Mouse (Mus musculus): ENCODE results near the gene Mfsd7a.

Mfsd7a gene

DNA sequence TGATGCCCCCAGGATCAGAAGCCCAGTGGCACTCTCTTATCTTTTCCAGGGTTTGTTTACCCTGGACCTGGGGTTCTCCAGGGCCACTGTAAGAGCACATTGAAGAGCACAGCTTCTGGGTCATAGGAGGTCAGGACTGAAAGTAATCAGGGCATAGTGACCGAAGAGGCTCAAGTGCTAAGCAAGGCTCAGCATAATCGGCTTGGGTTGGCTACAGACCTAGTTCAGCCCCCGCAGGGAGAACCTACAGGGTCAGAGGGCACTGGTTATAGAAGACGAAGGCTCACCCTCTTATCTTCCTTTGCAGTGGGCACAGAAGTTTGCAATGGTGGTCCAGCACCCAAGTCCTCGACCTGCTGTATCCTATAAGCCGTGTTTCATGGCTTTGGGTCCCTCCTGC lies 17.5 kb downstream of the Mfsd7a start:
- no peak for DNase-seq

DNA sequence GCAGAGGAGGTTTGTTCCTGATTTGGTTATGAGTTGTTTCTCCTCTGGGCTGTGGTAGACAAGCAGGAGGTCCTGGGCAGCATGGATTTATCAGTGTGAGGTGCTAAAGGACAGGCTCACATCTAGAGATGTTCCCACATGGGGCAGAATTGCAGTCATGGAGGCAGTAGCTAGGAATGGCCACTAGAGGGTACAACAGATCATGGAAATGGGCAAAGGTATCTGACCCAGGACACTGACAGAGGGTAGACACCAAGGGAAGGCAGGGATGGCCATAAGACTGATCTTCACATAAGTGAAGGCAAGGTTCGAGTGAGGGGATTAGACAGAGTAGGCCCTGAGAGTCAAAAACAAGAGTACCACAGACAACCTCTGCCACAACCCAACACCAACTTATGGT lies 21.5 kb downstream of the Mfsd7a start:
- DNase-seq: peak; percentile 63

DNA sequence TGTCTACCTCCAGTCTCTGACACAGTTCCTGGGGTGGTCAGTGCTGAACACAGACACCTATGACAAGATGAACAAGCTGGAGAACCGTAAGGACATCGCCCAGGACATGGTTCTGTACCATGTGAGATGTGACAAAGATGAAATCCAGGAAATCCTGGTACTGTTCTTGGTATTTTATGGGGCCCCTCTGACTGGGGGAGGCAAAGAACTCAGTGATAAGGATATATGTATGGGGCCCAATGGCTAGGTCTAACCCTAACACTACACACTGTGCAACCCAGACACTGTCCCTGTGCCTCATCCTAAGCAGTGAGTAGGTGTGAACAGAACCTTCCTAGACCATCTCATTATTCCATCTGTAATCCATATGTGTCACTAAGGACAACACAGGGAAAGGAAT lies 25.3 kb downstream of the Mfsd7a start:
- no peak for DNase-seq

DNA sequence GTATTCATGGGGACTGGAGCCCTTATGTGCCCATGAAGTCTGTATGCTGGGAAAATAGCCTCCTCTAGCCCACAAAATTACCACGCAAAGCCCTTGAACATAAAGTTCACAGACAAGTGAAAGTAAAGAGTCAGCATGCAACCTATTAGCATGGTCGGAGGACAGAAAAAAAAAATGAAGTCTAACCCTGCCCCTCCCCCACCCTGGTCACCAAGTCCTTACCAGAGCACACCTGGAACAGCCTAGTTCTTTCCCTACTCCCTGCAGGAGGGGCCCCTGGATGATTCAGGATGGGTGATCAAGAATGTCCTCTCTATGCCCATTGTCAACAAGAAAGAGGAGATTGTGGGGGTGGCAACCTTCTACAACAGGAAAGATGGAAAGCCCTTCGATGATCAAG lies 25.9 kb downstream of the Mfsd7a start:
- no peak for DNase-seq

DNA sequence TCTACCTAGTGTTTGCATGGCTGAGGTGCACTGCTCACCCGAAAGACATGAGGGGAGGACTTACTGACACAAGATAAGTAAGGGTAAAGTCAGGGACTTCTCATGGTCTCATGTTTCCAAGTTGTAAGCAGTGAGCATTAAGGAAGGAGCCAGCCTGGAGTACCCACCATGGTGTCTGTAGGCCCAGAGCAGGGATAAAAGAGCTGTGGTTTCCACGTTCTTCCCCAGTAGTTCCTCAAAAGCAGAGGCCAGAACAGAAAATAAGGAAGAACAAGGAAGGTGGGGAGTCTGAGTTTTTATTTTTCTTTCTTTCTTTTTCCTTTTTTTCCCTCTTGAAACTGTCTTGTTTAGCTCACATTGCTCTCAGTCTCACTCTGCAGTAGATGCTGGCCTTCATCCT lies 34.0 kb downstream of the Mfsd7a start:
- no peak for DNase-seq

DNA sequence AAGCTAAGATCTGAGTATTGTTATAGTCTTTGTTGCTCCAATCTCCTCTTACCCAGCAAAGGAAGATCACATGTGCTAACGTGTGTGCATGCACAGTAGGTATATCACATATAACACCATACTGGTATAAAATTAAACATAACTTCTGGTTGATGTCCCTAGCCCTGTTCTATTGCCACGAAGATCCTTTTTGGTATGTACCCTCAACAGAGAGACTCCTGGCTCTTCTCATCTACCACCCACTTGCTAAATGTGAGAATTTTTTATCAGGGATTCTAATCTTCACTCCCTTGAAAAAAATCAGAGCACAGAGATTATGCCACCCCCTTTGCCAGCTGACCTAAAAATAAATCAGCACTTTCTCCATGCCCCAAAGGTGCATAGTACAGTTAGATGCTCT lies 41.7 kb downstream of the Mfsd7a start:
- DNase-seq: no peak

DNA sequence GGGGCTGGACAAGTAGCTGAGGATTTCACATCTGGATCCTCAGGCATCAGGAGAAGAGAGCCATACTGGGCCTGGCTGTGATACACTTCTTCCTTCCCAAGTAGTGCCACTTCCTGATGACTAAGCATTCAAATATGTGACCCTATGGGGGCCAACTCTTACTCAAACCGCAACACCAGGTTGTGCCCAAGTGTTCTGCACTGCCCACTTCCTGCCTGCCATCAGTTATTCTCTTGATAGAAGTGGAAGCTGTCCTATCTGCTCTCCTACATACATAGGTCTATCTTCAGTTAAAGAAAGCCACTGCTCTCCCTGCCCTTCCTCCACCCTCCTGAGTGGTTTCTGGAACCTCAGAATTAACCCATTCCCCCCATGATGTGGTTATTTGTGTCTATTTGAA lies 43.2 kb downstream of the Mfsd7a start:
- DNase-seq: no peak

DNA sequence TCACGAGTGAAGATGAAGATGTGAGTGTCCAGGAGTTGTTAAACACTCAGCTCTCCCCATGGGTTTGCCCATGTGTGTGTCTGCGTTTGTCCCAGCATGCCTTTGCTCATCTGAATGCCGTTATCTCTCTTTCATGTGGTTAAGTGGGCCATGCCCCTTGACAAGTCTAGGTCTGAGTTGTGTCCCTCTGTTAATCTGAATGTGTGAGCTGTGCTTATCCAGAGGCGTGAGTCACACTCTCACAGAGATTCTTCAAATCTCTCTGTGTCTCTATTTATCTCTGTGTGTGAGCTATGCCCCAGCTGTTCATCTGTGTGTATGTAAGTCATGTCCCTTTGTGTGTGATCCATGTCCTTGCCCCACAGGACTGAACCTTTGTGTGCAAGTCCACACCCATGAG lies 45.2 kb downstream of the Mfsd7a start:
- no peak for DNase-seq
